Mouse (Mus musculus) left cerebral cortex, postnatal 36 days (tissue): Measurements from ENCODE around the gene Nsmce1. TPM values are rescaled to one million over a fixed set of nuclear protein-coding genes. Genes with fewer than 3 reads are reported as not detected.

Experiments used
- DNase-seq, 2 experiments: peaks; one replicate each; pipeline ENCODE4 v3.0.0; 2021 to 2022; ENCODE audit warnings: low spot score in 2 of 2, mixed read lengths in 1 of 2
- intact Hi-C: fragments of 180-260 bp; cut with DNase I; formaldehyde crosslinking; loops from one replicate; pipeline ENCODE4 v1.15.1; 2025
- total RNA-seq, 2 experiments: library from RNA; stranded (reverse); gene quantifications; 2 replicates each; pipeline ENCODE4 v1.2.3; 2021

Nsmce1 gene
- 10 to 100 TPM; 13.2 to 15.0 TPM for total RNA-seq

GRCm38 (mm10) chr7:125490947-125491735 is at the start of gene Nsmce1:
TSS of gene Nsmce1 (minus strand) at chr7:125491596.
- intact Hi-C loops = loop anchor here (5.0 kb wide), 2 partner anchors 61 to 91 kb away; partner anchors contain the start of gene Il4ra
- peak; percentile 95 to 96 for DNase-seq

DNA sequence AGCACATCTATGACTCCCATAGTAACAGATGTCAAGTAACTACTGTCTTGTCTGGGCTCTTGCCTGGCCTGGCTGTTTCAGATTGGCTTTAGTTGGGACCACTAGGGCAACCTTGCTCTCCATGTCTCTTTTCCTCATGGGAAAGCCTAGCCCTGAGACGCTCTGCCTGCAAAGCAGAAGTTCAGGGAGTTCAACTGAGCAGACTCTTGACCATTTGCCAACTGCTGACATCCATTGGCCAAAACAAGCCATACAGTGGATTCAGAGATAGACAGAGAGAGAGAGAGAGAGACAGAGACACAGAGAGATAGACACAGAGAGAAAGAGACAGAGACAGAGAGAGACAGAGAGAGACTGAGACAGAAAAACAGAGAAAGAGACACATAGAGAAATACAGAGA is 49.6 kb upstream of the Nsmce1 start:
- intact Hi-C loops = no loop called here
- no peak for DNase-seq

- intact Hi-C loops = no loop called here
- no peak for DNase-seq
Measured at GRCm38 (mm10) chr7:125539351-125539750, 48.0 kb upstream of the Nsmce1 start.

DNA sequence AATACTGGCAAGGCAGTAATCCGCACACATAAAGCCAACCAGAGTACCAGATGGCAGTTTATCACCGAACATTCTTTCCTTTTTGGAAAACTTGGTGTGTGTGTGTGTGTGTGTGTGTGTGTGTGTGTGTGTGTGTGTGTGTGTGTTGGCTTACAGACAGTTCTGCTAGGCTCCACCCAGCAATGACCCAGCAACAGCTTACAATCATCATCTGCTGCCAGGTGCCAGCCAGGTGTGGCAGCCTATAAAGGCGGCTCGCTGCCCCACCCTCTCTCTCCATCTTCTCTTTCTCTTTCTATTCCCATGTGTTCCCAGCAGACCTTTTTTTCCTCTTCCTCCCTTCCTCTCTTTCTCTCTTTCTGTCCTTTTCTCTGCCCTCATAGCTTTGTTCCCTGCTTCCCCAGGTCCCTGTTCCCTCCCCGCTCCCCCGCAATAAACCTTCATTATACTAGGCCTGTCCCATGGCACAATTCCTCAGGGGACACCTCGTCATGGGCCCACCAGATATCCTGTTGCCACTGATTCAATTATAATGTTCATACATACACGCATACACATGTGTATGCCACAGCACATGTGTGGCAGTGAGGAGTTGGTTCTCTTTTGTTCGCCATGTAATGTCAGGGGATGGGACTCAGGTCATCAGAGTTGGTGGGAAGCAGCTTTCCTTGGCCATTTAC is 36.6 kb upstream of the Nsmce1 start:
- intact Hi-C loops = no loop called here

GRCm38 (mm10) chr7:125527186-125527585 is 35.8 kb upstream of the Nsmce1 start:
- no peak for DNase-seq
- intact Hi-C loops = no loop called here

More for the DNA sequence above, 36.6 kb upstream of the Nsmce1 start:
- DNase-seq = no peak

- intact Hi-C loops = no loop called here
- no peak for DNase-seq
Measured at GRCm38 (mm10) chr7:125523051-125523450, 31.7 kb upstream of the Nsmce1 start.

DNA sequence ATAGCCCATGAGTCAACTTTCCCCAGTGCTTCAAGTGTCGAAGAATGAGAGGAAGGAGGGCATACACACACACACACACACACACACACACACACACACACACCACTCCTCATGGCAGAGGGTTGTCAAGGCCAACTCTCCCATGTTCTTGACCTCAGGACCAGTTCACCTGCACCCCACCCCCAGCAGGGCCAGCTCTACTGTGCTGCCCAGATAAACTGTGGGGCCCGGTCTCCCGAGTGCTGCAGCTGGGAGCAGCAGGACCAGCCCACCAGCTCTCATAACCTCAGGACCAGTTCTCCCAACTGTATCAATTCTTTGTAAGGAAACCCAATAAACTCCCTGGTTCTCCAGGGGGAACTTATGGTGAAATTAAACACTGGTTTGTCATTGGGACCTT is 28.3 kb upstream of the Nsmce1 start:
- DNase-seq = no peak
- intact Hi-C loops = no loop called here

DNA sequence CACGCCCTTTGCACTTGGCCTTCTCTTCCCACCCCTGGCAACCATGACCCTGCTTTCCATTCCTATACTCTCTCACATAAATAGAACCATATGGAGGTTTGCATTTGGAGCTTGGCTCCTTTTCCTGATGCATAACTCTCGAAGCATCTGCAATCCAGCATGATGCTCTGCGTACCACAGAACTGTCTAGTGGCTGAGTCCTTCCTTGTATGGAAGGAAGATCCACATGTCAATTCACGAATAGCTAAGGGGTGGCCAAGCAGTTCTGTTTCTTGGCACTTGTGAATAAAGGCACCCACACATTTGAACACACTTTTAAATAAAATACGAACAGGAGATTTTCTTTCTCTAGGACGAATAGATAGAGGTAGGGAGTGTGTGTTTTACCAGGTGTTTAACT is 26.1 kb upstream of the Nsmce1 start:
- DNase-seq = no peak
- intact Hi-C loops = no loop called here

DNA sequence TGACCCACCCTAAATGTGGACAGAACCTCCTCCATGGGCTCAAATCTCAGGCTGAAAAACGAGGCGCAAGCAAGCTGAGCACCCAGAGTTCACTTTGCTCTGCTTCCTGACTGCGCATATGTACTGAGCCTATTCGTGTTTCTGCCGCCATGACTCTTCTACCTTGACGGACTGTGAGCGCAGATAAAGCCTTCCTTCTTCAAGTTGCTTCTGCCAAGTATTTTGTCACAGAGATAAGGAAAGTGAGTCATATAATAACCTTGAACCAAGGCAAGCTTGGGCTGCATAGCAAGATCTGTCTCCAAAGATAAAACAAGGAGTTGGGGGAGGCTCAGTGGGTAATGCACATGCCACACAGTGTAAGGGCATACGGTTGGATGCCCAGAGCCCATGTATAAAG is 25.3 kb upstream of the Nsmce1 start:
- no peak for DNase-seq
- intact Hi-C loops = no loop called here

GRCm38 (mm10) chr7:125515081-125515853 is 23.9 kb upstream of the Nsmce1 start:
- intact Hi-C loops = no loop called here

DNA sequence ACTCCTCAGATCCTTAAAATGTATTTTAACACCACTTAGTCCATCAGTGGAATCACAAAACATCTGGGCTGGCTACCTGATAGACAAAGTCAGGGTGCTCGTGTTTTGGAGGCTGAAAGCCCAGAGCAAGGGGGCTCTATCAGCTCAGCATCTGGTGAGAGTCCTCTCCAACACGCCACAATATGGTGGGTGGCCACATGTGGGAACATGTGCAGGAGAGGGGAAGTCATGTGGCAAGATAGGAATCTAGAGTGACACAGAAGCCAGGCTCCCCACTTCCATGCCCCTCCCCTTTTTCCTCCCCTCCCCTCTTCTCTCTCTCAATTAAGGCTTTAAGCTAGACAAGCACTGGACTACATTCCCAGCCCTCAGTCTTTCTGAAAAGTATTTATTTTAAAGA is 20.5 kb upstream of the Nsmce1 start:
- intact Hi-C loops = no loop called here
- no peak for DNase-seq

More at GRCm38 (mm10) chr7:125515081-125515853, 23.9 kb upstream of the Nsmce1 start:
- no peak for DNase-seq

GRCm38 (mm10) chr7:125511432-125511831 is 20.0 kb upstream of the Nsmce1 start:
- no peak for DNase-seq
- intact Hi-C loops = no loop called here

DNA sequence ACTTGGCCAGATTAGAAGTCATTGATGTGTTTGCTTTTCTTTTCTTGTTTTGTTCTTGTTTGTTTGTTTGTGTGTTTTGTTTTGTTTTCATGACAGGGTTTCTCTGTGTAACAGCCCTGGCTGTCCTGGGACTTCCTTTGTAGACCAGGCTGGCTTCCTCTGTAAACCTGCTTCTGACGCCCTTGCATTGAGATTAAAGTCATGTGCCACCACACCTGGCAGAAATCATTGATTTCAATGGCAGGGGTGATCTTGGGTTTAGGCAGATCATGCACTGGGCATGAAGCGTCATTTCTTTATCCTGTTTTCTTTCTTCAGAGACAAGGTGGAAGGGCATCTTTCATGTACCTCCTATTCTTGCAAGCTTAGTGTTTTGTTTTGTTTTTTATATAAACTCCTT is 15.9 kb upstream of the Nsmce1 start:
- no peak for DNase-seq
- intact Hi-C loops = no loop called here

- DNase-seq = no peak
- intact Hi-C loops = no loop called here
Measured at GRCm38 (mm10) chr7:125505568-125505967, 14.2 kb upstream of the Nsmce1 start.

DNA sequence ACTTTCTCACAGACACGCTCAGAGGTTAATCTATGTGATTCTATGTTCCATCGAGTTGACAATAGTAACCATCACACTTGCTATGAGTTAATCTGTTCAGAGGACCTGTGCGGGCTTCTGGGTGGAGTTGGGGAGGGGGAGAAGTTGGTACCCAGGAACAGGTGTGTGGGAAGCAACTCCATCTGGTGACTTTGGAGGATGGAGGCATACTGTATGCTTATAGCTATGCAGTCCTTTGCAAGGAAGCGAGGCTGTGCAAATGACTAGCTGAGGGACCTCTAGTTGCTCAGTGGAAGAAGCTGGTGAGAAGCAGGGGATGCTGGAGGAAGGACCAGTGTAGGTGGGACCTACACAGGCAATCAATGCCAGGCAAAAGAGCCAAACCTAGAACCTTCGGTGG is 13.2 kb upstream of the Nsmce1 start:
- peak; percentile 47 to 56 for DNase-seq
- intact Hi-C loops = no loop called here

GRCm38 (mm10) chr7:125503374-125504092 is 12.1 kb upstream of the Nsmce1 start:
- no peak for DNase-seq
- intact Hi-C loops = no loop called here

GRCm38 (mm10) chr7:125500879-125501278 is 9.5 kb upstream of the Nsmce1 start:
- intact Hi-C loops = no loop called here
- DNase-seq = no peak

GRCm38 (mm10) chr7:125499927-125500868 is 8.8 kb upstream of the Nsmce1 start:
- peak; percentile 31 to 53 for DNase-seq
- intact Hi-C loops = no loop called here
